Mouse (Mus musculus): ENCODE data around the gene Ntn5.

DNA sequence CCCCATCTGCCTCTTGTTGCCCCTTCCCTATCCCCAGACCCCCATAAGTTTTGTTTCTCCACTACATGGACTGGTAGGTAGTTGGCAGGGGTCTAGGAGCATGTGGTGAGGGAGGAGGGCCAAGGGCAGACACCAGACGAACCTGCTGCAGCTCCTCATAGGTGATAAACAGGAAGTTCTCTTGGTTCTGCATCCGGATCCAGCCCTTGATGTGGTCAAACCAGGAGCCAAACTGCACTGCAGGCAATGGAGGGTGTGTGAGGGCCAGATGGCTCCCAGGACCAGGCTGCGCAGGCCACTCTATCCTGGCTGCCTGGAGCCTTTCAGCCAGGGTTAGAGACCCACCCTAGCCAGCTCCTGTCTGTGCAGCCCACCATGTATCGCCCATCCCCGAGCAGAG, 49.7 kb downstream of the Ntn5 start:
- TF ChIP-seq CTCF (IDR thresholded peaks at IDR 0.05; ENCODE audit: borderline replicate concordance, insufficient read depth, low read depth, low read length) = no peak
- TF ChIP-seq POLR2A (IDR thresholded peaks at IDR 0.05; ENCODE audit: borderline replicate concordance, insufficient read depth, low read length) = no peak

All from cerebellum, adult 2 months (tissue).